Mouse (Mus musculus) MEL (cell line): ENCODE results near the gene Snx15.

ENCODE experiments used
- CTCF ChIP-seq, 3 experiments: IDR thresholded peaks in 2 of 3; conservative IDR thresholded peaks in 1 of 3; 2 replicates each; pipeline ENCODE4 v1.5.1; 2011 to 2012; ENCODE audit warnings: low read length in 3 of 3, low read depth in 2 of 3, mild to moderate bottlenecking in 2 of 3, improper control_type of control experiment in 1 of 3, inconsistent platforms in 1 of 3, mixed read lengths in 1 of 3, moderate library complexity in 1 of 3; ENCODE audit not compliant: control insufficient read depth in 1 of 3, insufficient read depth in 1 of 3, poor library complexity in 1 of 3, severe bottlenecking in 1 of 3
- POLR2A ChIP-seq, 2 experiments: IDR thresholded peaks; 2 replicates each; pipeline ENCODE4 v1.6.1; 2011 to 2012; ENCODE audit warnings: low read length in 2 of 2, mild to moderate bottlenecking in 2 of 2, control low read depth in 1 of 2, improper control_type of control experiment in 1 of 2, low read depth in 1 of 2, moderate library complexity in 1 of 2; ENCODE audit not compliant: control insufficient read depth in 1 of 2, insufficient read depth in 1 of 2, poor library complexity in 1 of 2
- ZC3H11A ChIP-seq: IDR thresholded peaks from 2 replicates; pipeline ENCODE4 v1.6.1; 2012; ENCODE audit warnings: low read depth, mild to moderate bottlenecking, inconsistent platforms, low read length, improper control_type of control experiment

DNA sequence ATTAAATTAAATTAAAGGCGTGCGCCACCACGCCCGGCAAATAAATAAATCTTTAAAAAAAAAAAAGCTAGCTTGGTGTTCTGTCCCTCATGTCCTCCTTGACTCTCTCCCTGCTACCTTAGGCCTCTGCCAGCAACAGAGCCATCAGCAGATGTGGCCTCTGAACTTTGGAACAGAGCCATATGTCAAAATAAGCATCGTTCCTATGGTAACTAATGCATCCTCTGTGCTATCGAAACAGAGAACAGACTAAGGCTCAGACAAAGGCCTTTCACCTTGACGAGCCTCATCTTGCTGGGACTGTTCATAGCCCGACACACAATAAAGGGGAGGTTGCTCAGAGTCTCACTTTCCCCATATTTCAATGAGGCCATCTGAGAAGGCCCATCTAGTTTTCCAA, 4.8 kb downstream of the Snx15 start:
- no peak for TF ChIP-seq CTCF (IDR thresholded peaks at IDR 0.05 in 2 of 3, conservative IDR thresholded peaks at IDR 0.05 in 1 of 3; ENCODE audit: control insufficient read depth in 1 of 3, insufficient read depth in 1 of 3, low read depth in 2 of 3, low read length in 3 of 3, poor library complexity in 1 of 3, severe bottlenecking in 1 of 3)
- TF ChIP-seq POLR2A (IDR thresholded peaks at IDR 0.05; ENCODE audit: control insufficient read depth in 1 of 2, insufficient read depth in 1 of 2, low read depth in 1 of 2, low read length in 2 of 2, poor library complexity in 1 of 2): no peak
- TF ChIP-seq ZC3H11A: no peak
